In the genomic region with DNA sequence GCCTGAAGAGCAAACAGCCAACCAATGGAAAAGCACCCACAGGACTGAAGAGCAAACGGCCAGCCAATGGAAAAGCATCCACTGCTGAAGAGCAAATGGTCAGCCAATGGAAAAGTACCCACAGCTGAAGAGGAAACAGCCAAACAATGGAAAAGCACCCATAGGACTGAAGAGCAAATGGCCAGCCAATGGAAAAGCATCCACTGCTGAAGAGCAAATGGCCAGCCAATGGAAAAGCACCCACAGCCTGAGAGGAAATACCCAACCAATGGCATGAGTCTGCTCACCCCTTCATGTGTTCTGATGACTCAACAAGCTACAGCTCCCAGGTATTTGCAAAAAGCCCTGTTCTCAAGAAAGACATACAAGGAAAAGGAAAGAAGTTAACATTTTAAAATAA, we compare ENCODE assay signal across 19 mouse cellular contexts.
DNase-seq lines count a peak whose midpoint lies in the region; TF ChIP-seq lines count a peak whose summit lies in the region.
"Had no signal": no experiment of that assay in that cellular context is flagged by ENCODE, and none has a peak within 500 bp of the region (broad histone marks: within the 10 kb centered on the region; RNA-seq: fewer than 3 reads in every experiment).

No protein-coding gene starts in this region.

- no peaks in the 10 kb centered on the region for H3K36me3 ChIP-seq in CH12.LX (replicated peaks in 1 of 2; ENCODE audit: control insufficient read depth in 1 of 2, insufficient read depth in 1 of 2, low read length in 1 of 2)
- H3K36me3 ChIP-seq in limb, embryonic 10.5 days = no peaks in the 10 kb centered on the region
- H3K36me3 ChIP-seq: embryonic facial prominence, embryonic 10.5 days; embryonic facial prominence, embryonic 12.5 days; forebrain, embryonic 15.5 days had no signal

- no peak overlapping the region for H3K9ac ChIP-seq in CH12.LX (ENCODE audit: insufficient read depth, low read depth)
- H3K9ac ChIP-seq: embryonic facial prominence, embryonic 12.5 days; forebrain, embryonic 13.5 days; forebrain, embryonic 15.5 days; forebrain, postnatal 0 days had no signal

- DNase-seq in 3T3-L1 (ENCODE audit: low read depth, low spot score) (peak; percentile 15), CH12.LX (ENCODE audit: extremely low read depth) (peak; percentile 13)
- peak; percentile 22 for DNase-seq in limb, embryonic 10.5 days (ENCODE audit: low spot score)
- no peak for DNase-seq in right cerebral cortex, adult 18-20 months
- DNase-seq in layer of hippocampus, adult 11-12 months (ENCODE audit: low spot score) = no peak
- DNase-seq: adrenal gland, adult 8-10 months; adrenal gland, postnatal 14 days; adrenal gland, postnatal 36 days; B cell, adult 2 months; cerebellum, adult 11-12 months; cerebellum, adult 2 months; cerebellum, adult 9-10 months; cerebellum, postnatal 10 days; cerebellum, postnatal 25 days; forebrain, postnatal 0 days had no signal

- H3K27me3 ChIP-seq in CH12.LX (replicated peaks) = no peaks in the 10 kb centered on the region
- no peaks in the 10 kb centered on the region for H3K27me3 ChIP-seq in limb, embryonic 10.5 days (ENCODE audit: low read depth, poor library complexity, severe bottlenecking)
- H3K27me3 ChIP-seq: embryonic facial prominence, embryonic 12.5 days; forebrain, embryonic 13.5 days; forebrain, embryonic 15.5 days had no signal

- dilution Hi-C loops in CH12.LX (cut with MboI; ENCODE audit: extremely low pct_ligation_motif_present, extremely low pct_unique_long_range_greater_than_20kb, low sequenced_read_pairs) = no loop called here

- H3K4me2 ChIP-seq in CH12.LX (ENCODE audit: insufficient read depth, low read depth, poor library complexity, severe bottlenecking) = no peak overlapping the region
- H3K4me2 ChIP-seq: embryonic facial prominence, embryonic 12.5 days; forebrain, embryonic 13.5 days; forebrain, embryonic 15.5 days had no signal

- no peaks in the 10 kb centered on the region for H3K9me3 ChIP-seq in CH12.LX (replicated peaks; ENCODE audit: low read length)
- no peaks in the 10 kb centered on the region for H3K9me3 ChIP-seq in limb, embryonic 10.5 days (replicated peaks)
- H3K9me3 ChIP-seq: embryonic facial prominence, embryonic 10.5 days; embryonic facial prominence, embryonic 12.5 days; forebrain, embryonic 13.5 days; forebrain, embryonic 15.5 days had no signal

- H3K27ac ChIP-seq in CH12.LX (ENCODE audit: insufficient read depth, low read depth) = no peak overlapping the region
- no peak overlapping the region for H3K27ac ChIP-seq in limb, embryonic 10.5 days
- H3K27ac ChIP-seq: embryonic facial prominence, embryonic 10.5 days; embryonic facial prominence, embryonic 12.5 days; forebrain, embryonic 13.5 days; forebrain, embryonic 15.5 days had no signal

- no peak for TF ChIP-seq RAD21 in CH12.LX (IDR thresholded peaks at IDR 0.05; ENCODE audit: low read depth, low read length)

- no peaks in the 10 kb centered on the region for H3K79me2 ChIP-seq in CH12.LX (replicated peaks; ENCODE audit: control insufficient read depth, extremely low read depth, insufficient read depth, poor library complexity, severe bottlenecking)

- no peak for TF ChIP-seq CTCF in CH12.LX (conservative IDR thresholded peaks at IDR 0.05 in 1 of 2, IDR thresholded peaks at IDR 0.05 in 1 of 2; ENCODE audit: low read depth in 2 of 2, low read length in 2 of 2)

- no peak overlapping the region for H3K4me3 ChIP-seq in CH12.LX (replicated peaks in 1 of 3; ENCODE audit: low read depth in 2 of 3, low read length in 2 of 3, poor library complexity in 1 of 3)
- no peak overlapping the region for H3K4me3 ChIP-seq in limb, embryonic 10.5 days
- H3K4me3 ChIP-seq: embryonic facial prominence, embryonic 10.5 days; embryonic facial prominence, embryonic 12.5 days; forebrain, embryonic 13.5 days; forebrain, embryonic 15.5 days had no signal

- WGBS in limb, embryonic 10.5 days = 84% methylated on average over 1 of the region's 1 CpGs

- no peak for TF ChIP-seq POLR2A in CH12.LX (IDR thresholded peaks at IDR 0.05; ENCODE audit: low read depth, low read length)

- H3K4me1 ChIP-seq in CH12.LX (ENCODE audit: control insufficient read depth in 1 of 2, insufficient read depth in 2 of 2) = 0 out of 4 replicates have a peak, but pooled peaks cover 0 to 2% of the 10 kb centered on the region in 2 experiments
- no peaks in the 10 kb centered on the region for H3K4me1 ChIP-seq in limb, embryonic 10.5 days
- H3K4me1 ChIP-seq: embryonic facial prominence, embryonic 10.5 days; forebrain, embryonic 13.5 days; forebrain, embryonic 15.5 days had no signal

- TF ChIP-seq EP300 in CH12.LX (IDR thresholded peaks at IDR 0.05; ENCODE audit: low read length) = no peak

- in situ Hi-C loops in CH12.LX (cut with MboI; ENCODE audit: low pct_ligation_motif_present, low pct_unique_long_range_greater_than_20kb, low sequenced_read_pairs) = no loop called here

TF ChIP-seq in CH12.LX, 34 proteins besides CTCF, POLR2A, EP300 and RAD21:
- no peak for TF ChIP-seq HCFC1 (IDR thresholded peaks at IDR 0.05; ENCODE audit: low read depth, low read length)
- no peak for TF ChIP-seq NRF1 (IDR thresholded peaks at IDR 0.05; ENCODE audit: low read depth, low read length)
- TF ChIP-seq ZKSCAN1 (IDR thresholded peaks at IDR 0.05; ENCODE audit: borderline replicate concordance, low read depth, low read length) = no peak
- TF ChIP-seq SIN3A (IDR thresholded peaks at IDR 0.05; ENCODE audit: low read length) = no peak
- no peak for TF ChIP-seq TCF12 (IDR thresholded peaks at IDR 0.05; ENCODE audit: low read depth, low read length)
TF ChIP-seq in CH12.LX: peak in this region for 0.

Comparison
In these comparisons a context has a peak if more than half of its experiments do, and no peak if none do; other contexts are left out.
1. DNase-seq: peak in 3T3-L1 (single experiment), CH12.LX (single experiment) and limb, embryonic 10.5 days (single experiment); none in right cerebral cortex, adult 18-20 months (single experiment) and layer of hippocampus, adult 11-12 months (single experiment).